Mouse (Mus musculus): ENCODE measurements around the gene Mkln1. TPM values are rescaled to one million over a fixed set of nuclear protein-coding genes. Genes with fewer than 3 reads are reported as not detected.
"Not testable (repeated sequence)": the region's sequence is repeated elsewhere in the genome, so short reads cannot be mapped to it uniquely, and the experiment has no call there.

Mkln1 gene
- polyA plus RNA-seq, 1 experiment from 2014 or later, result 184 TPM

- H3K9ac ChIP-seq, result no peak overlapping the region
- DNase-seq (peak; percentile 63), ATAC-seq (ENCODE audit: insufficient read depth) (peak; percentile 72; the same call in 1 of the 2 replicates)
- H3K4me1 ChIP-seq (ENCODE audit: insufficient read depth), result peaks cover 10% of the 10 kb centered on the region
- 28% methylated on average over 5 of the region's 5 CpGs for WGBS
- H3K4me2 ChIP-seq, result no peak overlapping the region
- H3K27me3 ChIP-seq (ENCODE audit: insufficient read depth, low read length), result no peaks in the 10 kb centered on the region
- H3K9me3 ChIP-seq (ENCODE audit: low read depth, low read length), result no peaks in the 10 kb centered on the region
- no peak for TF ChIP-seq CTCF (IDR thresholded peaks at IDR 0.05; ENCODE audit: low read depth)
- peak overlapping the region; percentile 13; the same call in 1 of the 2 replicates for H3K27ac ChIP-seq (ENCODE audit: low read depth)
- no peak overlapping the region for H3K4me3 ChIP-seq (ENCODE audit: low read depth, low read length)
- H3K36me3 ChIP-seq (ENCODE audit: insufficient read depth), result no peaks in the 10 kb centered on the region
Observed at GRCm38 (mm10) chr6:31549361-31550051, 151.0 kb downstream of the Mkln1 start.

- H3K27ac ChIP-seq (ENCODE audit: low read depth), result no peak overlapping the region
- peaks cover 10% of the 10 kb centered on the region for H3K4me1 ChIP-seq (ENCODE audit: insufficient read depth)
- WGBS, result 64% methylated on average over 22 of the region's 22 CpGs
- H3K9me3 ChIP-seq (ENCODE audit: low read depth, low read length), result no peaks in the 10 kb centered on the region
- H3K4me3 ChIP-seq (ENCODE audit: low read depth, low read length), result no peak overlapping the region
- H3K9ac ChIP-seq, result no peak overlapping the region
- ATAC-seq (ENCODE audit: insufficient read depth) (no peak), DNase-seq (peak; percentile 37)
- no peak overlapping the region for H3K4me2 ChIP-seq
- no peaks in the 10 kb centered on the region for H3K36me3 ChIP-seq (ENCODE audit: insufficient read depth)
- H3K27me3 ChIP-seq (ENCODE audit: insufficient read depth, low read length), result no peaks in the 10 kb centered on the region
- no peak for TF ChIP-seq CTCF (IDR thresholded peaks at IDR 0.05; ENCODE audit: low read depth)
Observed at GRCm38 (mm10) chr6:31550876-31551532, 152.5 kb downstream of the Mkln1 start.

- no peak for TF ChIP-seq CTCF (IDR thresholded peaks at IDR 0.05; ENCODE audit: low read depth)
- no peak overlapping the region for H3K27ac ChIP-seq (ENCODE audit: low read depth)
- H3K4me3 ChIP-seq (ENCODE audit: low read depth, low read length), result no peak overlapping the region
- 86% methylated on average over 7 of the region's 7 CpGs for WGBS
- H3K36me3 ChIP-seq (ENCODE audit: insufficient read depth), result 0 out of 2 replicates have a peak, but pooled peaks cover 3% of the 10 kb centered on the region
- ATAC-seq (ENCODE audit: insufficient read depth), result no peak
- no peak for DNase-seq
- no peaks in the 10 kb centered on the region for H3K9me3 ChIP-seq (ENCODE audit: low read depth, low read length)
- peaks cover 4% of the 10 kb centered on the region; the same call in 1 of the 2 replicates for H3K27me3 ChIP-seq (ENCODE audit: insufficient read depth, low read length)
- H3K4me1 ChIP-seq (ENCODE audit: insufficient read depth), result 0 out of 2 replicates have a peak, but pooled peaks cover 3% of the 10 kb centered on the region
- H3K9ac ChIP-seq, result no peak overlapping the region
- H3K4me2 ChIP-seq, result no peak overlapping the region
Observed at GRCm38 (mm10) chr6:31556460-31557100, 158.0 kb downstream of the Mkln1 start.

GRCm38 (mm10) chr6:31560138-31560959, 161.8 kb downstream of the Mkln1 start:
- no peak for TF ChIP-seq CTCF (IDR thresholded peaks at IDR 0.05; ENCODE audit: low read depth)
- ATAC-seq (ENCODE audit: insufficient read depth) (no peak), DNase-seq (peak; percentile 27)
- H3K4me1 ChIP-seq (ENCODE audit: insufficient read depth), result 0 out of 2 replicates have a peak, but pooled peaks cover 3% of the 10 kb centered on the region
- no peak overlapping the region for H3K27ac ChIP-seq (ENCODE audit: low read depth)
- no peaks in the 10 kb centered on the region for H3K9me3 ChIP-seq (ENCODE audit: low read depth, low read length)
- peaks cover 32% of the 10 kb centered on the region for H3K27me3 ChIP-seq (ENCODE audit: insufficient read depth, low read length)
- 23% methylated on average over 13 of the region's 13 CpGs for WGBS
- H3K4me2 ChIP-seq, result peak overlapping the region; percentile 37; the same call in 1 of the 2 replicates
- H3K4me3 ChIP-seq (ENCODE audit: low read depth, low read length), result no peak overlapping the region
- H3K9ac ChIP-seq, result no peak overlapping the region
- H3K36me3 ChIP-seq (ENCODE audit: insufficient read depth), result 0 out of 2 replicates have a peak, but pooled peaks cover 3% of the 10 kb centered on the region

- not testable (repeated sequence) for H3K4me1 ChIP-seq (ENCODE audit: insufficient read depth); DNase-seq; H3K36me3 ChIP-seq (ENCODE audit: insufficient read depth); ATAC-seq (ENCODE audit: insufficient read depth); H3K27ac ChIP-seq (ENCODE audit: low read depth); H3K9me3 ChIP-seq (ENCODE audit: low read depth, low read length)
- 41% methylated on average over 3 of the region's 3 CpGs for WGBS
- peaks cover 39% of the 10 kb centered on the region for H3K27me3 ChIP-seq (ENCODE audit: insufficient read depth, low read length)
- peak overlapping the region; percentile 64 for H3K4me3 ChIP-seq (ENCODE audit: low read depth, low read length)
- peak overlapping the region; percentile 84 for H3K4me2 ChIP-seq
- H3K9ac ChIP-seq, result peak overlapping the region; percentile 68; the same call in 1 of the 2 replicates
Observed at GRCm38 (mm10) chr6:31561948-31562347, 163.4 kb downstream of the Mkln1 start.

- TF ChIP-seq CTCF (IDR thresholded peaks at IDR 0.05; ENCODE audit: low read depth), result no peak
- DNase-seq (peak; percentile 30), ATAC-seq (ENCODE audit: insufficient read depth) (no peak)
- H3K9me3 ChIP-seq (ENCODE audit: low read depth, low read length), result no peaks in the 10 kb centered on the region
- H3K9ac ChIP-seq, result peak overlapping the region; percentile 68
- H3K4me3 ChIP-seq (ENCODE audit: low read depth, low read length), result peak overlapping the region; percentile 64
- 0 out of 2 replicates have a peak, but pooled peaks cover 3% of the 10 kb centered on the region for H3K4me1 ChIP-seq (ENCODE audit: insufficient read depth)
- peaks cover 39% of the 10 kb centered on the region for H3K27me3 ChIP-seq (ENCODE audit: insufficient read depth, low read length)
- WGBS, result 4% methylated on average over 16 of the region's 16 CpGs
- H3K4me2 ChIP-seq, result peak overlapping the region; percentile 84
- H3K27ac ChIP-seq (ENCODE audit: low read depth), result 0 out of 2 replicates have a peak overlapping the region, but pooled peaks have one; percentile 38
- 0 out of 2 replicates have a peak, but pooled peaks cover 3% of the 10 kb centered on the region for H3K36me3 ChIP-seq (ENCODE audit: insufficient read depth)
Observed at GRCm38 (mm10) chr6:31562371-31563080, 164.0 kb downstream of the Mkln1 start.
